Mouse (Mus musculus) forebrain, postnatal 0 days (tissue): ENCODE measurements around the gene Medag. TPM values are rescaled to one million over a fixed set of nuclear protein-coding genes. Genes with fewer than 3 reads are reported as not detected.

Source experiments
- ATAC-seq: fragments of 200-750 bp; cut with Nextera tagmentation; 2 replicates; pipeline ENCODE4 v1.8.0; 2017; ENCODE audit warnings: mild to moderate bottlenecking, moderate library complexity
- DNase-seq: peaks from one replicate; pipeline ENCODE4 v3.0.0-alpha.2; 2015
- H3K27ac ChIP-seq: fragments of 300-500 bp; sonication (generic); 2 replicates; pipeline ENCODE4 v1.5.1; 2014; ENCODE audit warnings: low read depth, mild to moderate bottlenecking, antibody characterized with exemption, low read length, moderate library complexity, mixed read lengths
- H3K27me3 ChIP-seq: fragments of 300-500 bp; sonication (generic); 2 replicates; pipeline ENCODE4 v1.6.1; 2014; ENCODE audit warnings: mild to moderate bottlenecking, low read length, mixed read lengths; ENCODE audit not compliant: insufficient read depth
- H3K36me3 ChIP-seq: fragments of 300-500 bp; sonication (generic); 2 replicates; pipeline ENCODE4 v1.6.1; 2014; ENCODE audit warnings: mild to moderate bottlenecking, moderate library complexity; ENCODE audit not compliant: insufficient read depth
- H3K4me1 ChIP-seq: fragments of 300-500 bp; sonication (generic); 2 replicates; pipeline ENCODE4 v1.6.1; 2014; ENCODE audit warnings: antibody characterized with exemption; ENCODE audit not compliant: insufficient read depth
- H3K4me2 ChIP-seq: fragments of 300-500 bp; sonication (generic); 2 replicates; pipeline ENCODE4 v1.6.1; 2014; ENCODE audit warnings: low read depth, mild to moderate bottlenecking, moderate library complexity
- H3K4me3 ChIP-seq: fragments of 300-500 bp; sonication (generic); 2 replicates; pipeline ENCODE4 v1.5.1; 2014; ENCODE audit warnings: low read depth, low read length, mixed read lengths
- H3K9ac ChIP-seq: fragments of 300-500 bp; sonication (generic); 2 replicates; pipeline ENCODE4 v1.6.1; 2014; ENCODE audit warnings: mild to moderate bottlenecking
- H3K9me3 ChIP-seq: fragments of 300-500 bp; sonication (generic); 2 replicates; pipeline ENCODE4 v1.6.1; 2016; ENCODE audit warnings: low read length
- CTCF ChIP-seq: sonication (generic); IDR thresholded peaks from 2 replicates; pipeline ENCODE4 v1.5.1; 2016; ENCODE audit warnings: antibody characterized with exemption, control low read depth, low read depth
- WGBS: fragments of 180-500 bp; shearing (Covaris S2); extraction: QIAGEN DNeasy Blood & Tissue Kit; methylation state at CpG from one replicate; pipeline ENCODE4 v1.1.7; 2014; 5-methylcytosine and 5-hydroxymethylcytosine counted together
- polyA plus RNA-seq: library from polyadenylated mRNA; unstranded; fragments of >200 nt; fragmentation: Nextera tagmentation; extraction: Ambion mirVana; gene quantifications from 2 replicates; pipeline ENCODE4 v1.2.1, GENCODE M21; 2015
- total RNA-seq: library from RNA; depleted of rRNA; stranded (reverse); fragments of >200 nt; gene quantifications from 2 replicates; pipeline ENCODE4 v1.2.3, GENCODE M21; 2014

Gene Medag
- total and polyA plus RNA-seq, 2 experiments from 2014 or later: 1.8 to 2.1 TPM

- Histone ChIP-seq H3K4me2 (no peak overlapping the region), H3K36me3 (no peaks in the 10 kb centered on the region), H3K9ac (no peak overlapping the region), H3K4me1 (peaks cover 8% of the 10 kb centered on the region; the same call in 1 of the 2 replicates), H3K9me3 (no peaks in the 10 kb centered on the region), H3K27me3 (no peaks in the 10 kb centered on the region), H3K27ac (no peak overlapping the region), H3K4me3 (no peak overlapping the region)
- WGBS: 90% methylated on average over 7 of the region's 7 CpGs
- DNase-seq (no peak), ATAC-seq (no peak)
- no peak for TF ChIP-seq CTCF
Measured at GRCm38 (mm10) chr5:149385228-149385961, 26.2 kb upstream of the Medag start.

- Histone ChIP-seq H3K27ac (no peak overlapping the region), H3K4me2 (no peak overlapping the region), H3K4me1 (no peaks in the 10 kb centered on the region), H3K9me3 (no peaks in the 10 kb centered on the region), H3K4me3 (no peak overlapping the region), H3K9ac (no peak overlapping the region), H3K36me3 (no peaks in the 10 kb centered on the region), H3K27me3 (no peaks in the 10 kb centered on the region)
- DNase-seq: no peak
- WGBS: 87% methylated on average over 5 of the region's 5 CpGs
- no peak for TF ChIP-seq CTCF
- ATAC-seq: no peak
Measured at GRCm38 (mm10) chr5:149386294-149386850, 25.2 kb upstream of the Medag start.

GRCm38 (mm10) chr5:149388947-149389346 is 22.6 kb upstream of the Medag start:
- Histone ChIP-seq H3K27ac (no peak overlapping the region), H3K4me1 (no peaks in the 10 kb centered on the region), H3K27me3 (no peaks in the 10 kb centered on the region), H3K4me2 (no peak overlapping the region), H3K9me3 (no peaks in the 10 kb centered on the region), H3K36me3 (no peaks in the 10 kb centered on the region), H3K9ac (no peak overlapping the region), H3K4me3 (no peak overlapping the region)
- ATAC-seq (no peak), DNase-seq (no peak)
- WGBS: 82% methylated on average over 5 of the region's 5 CpGs
- no peak for TF ChIP-seq CTCF

GRCm38 (mm10) chr5:149389548-149390211 is 21.9 kb upstream of the Medag start:
- Histone ChIP-seq H3K4me3 (no peak overlapping the region), H3K4me2 (no peak overlapping the region), H3K36me3 (no peaks in the 10 kb centered on the region), H3K27ac (no peak overlapping the region), H3K27me3 (no peaks in the 10 kb centered on the region), H3K9me3 (no peaks in the 10 kb centered on the region), H3K4me1 (no peaks in the 10 kb centered on the region), H3K9ac (no peak overlapping the region)
- 64% methylated on average over 11 of the region's 11 CpGs for WGBS
- TF ChIP-seq CTCF: no peak
- ATAC-seq (no peak), DNase-seq (no peak)

GRCm38 (mm10) chr5:149391574-149392375 is 19.8 kb upstream of the Medag start:
- Histone ChIP-seq H3K27ac (no peak overlapping the region), H3K4me1 (no peaks in the 10 kb centered on the region), H3K27me3 (no peaks in the 10 kb centered on the region), H3K4me2 (no peak overlapping the region), H3K36me3 (no peaks in the 10 kb centered on the region), H3K4me3 (no peak overlapping the region), H3K9ac (no peak overlapping the region), H3K9me3 (no peaks in the 10 kb centered on the region)
- WGBS: 65% methylated on average over 18 of the region's 18 CpGs
- no peak for ATAC-seq
- no peak for TF ChIP-seq CTCF
- no peak for DNase-seq

- H3K4me3 ChIP-seq: no peak overlapping the region
- H3K9me3 ChIP-seq: no peaks in the 10 kb centered on the region
- DNase-seq (no peak), ATAC-seq (no peak)
- H3K9ac ChIP-seq: no peak overlapping the region
- H3K27ac ChIP-seq: no peak overlapping the region
- 68% methylated on average over 6 of the region's 6 CpGs for WGBS
- no peaks in the 10 kb centered on the region for H3K36me3 ChIP-seq
- no peaks in the 10 kb centered on the region for H3K4me1 ChIP-seq
- TF ChIP-seq CTCF: no peak
- no peak overlapping the region for H3K4me2 ChIP-seq
- no peaks in the 10 kb centered on the region for H3K27me3 ChIP-seq
Measured at GRCm38 (mm10) chr5:149392420-149392988, 19.0 kb upstream of the Medag start.
